Mouse (Mus musculus): Measurements from ENCODE around the gene Gm1113. TPM values are rescaled to one million over a fixed set of nuclear protein-coding genes. Genes with fewer than 3 reads are reported as not detected.

The Gm1113 gene
- polyA plus RNA-seq, 1 experiment, result not detected

GRCm38 (mm10) chr9:35488496-35488895 is 29.6 kb downstream of the Gm1113 start:
- WGBS, result 90% methylated on average over 4 of the region's 4 CpGs

GRCm38 (mm10) chr9:35486616-35487015 is 31.5 kb downstream of the Gm1113 start:
- 77% methylated on average over 13 of the region's 13 CpGs for WGBS
- DNase-seq (ENCODE audit: low read depth, low spot score), result no peak

More at GRCm38 (mm10) chr9:35488496-35488895, 29.6 kb downstream of the Gm1113 start:
- DNase-seq (ENCODE audit: low read depth, low spot score), result no peak

GRCm38 (mm10) chr9:35483949-35484348 is 34.1 kb downstream of the Gm1113 start:
- 85% methylated on average over 3 of the region's 3 CpGs for WGBS
- no peak for DNase-seq (ENCODE audit: low read depth, low spot score)

GRCm38 (mm10) chr9:35482014-35482898 is 35.8 kb downstream of the Gm1113 start:
- WGBS, result 64% methylated on average over 13 of the region's 13 CpGs
- no peak for DNase-seq (ENCODE audit: low read depth, low spot score)

- 89% methylated on average over 6 of the region's 6 CpGs for WGBS
These were observed 38.6 kb downstream of the Gm1113 start for GRCm38 (mm10) chr9:35479456-35479855.

GRCm38 (mm10) chr9:35475394-35475793 is 42.7 kb downstream of the Gm1113 start:
- DNase-seq (ENCODE audit: low read depth, low spot score), result no peak
- WGBS, result 77% methylated on average over 7 of the region's 7 CpGs

More at GRCm38 (mm10) chr9:35479456-35479855, 38.6 kb downstream of the Gm1113 start:
- no peak for DNase-seq (ENCODE audit: low read depth, low spot score)

GRCm38 (mm10) chr9:35474104-35474724 is 43.9 kb downstream of the Gm1113 start:
- no peak for DNase-seq (ENCODE audit: low read depth, low spot score)
- 56% methylated on average over 10 of the region's 10 CpGs for WGBS

GRCm38 (mm10) chr9:35468913-35469312 is 49.2 kb downstream of the Gm1113 start:
- DNase-seq (ENCODE audit: low read depth, low spot score), result no peak

- 26% methylated on average over 8 of the region's 8 CpGs for WGBS
These were observed 50.7 kb downstream of the Gm1113 start for GRCm38 (mm10) chr9:35467264-35467817.

GRCm38 (mm10) chr9:35459594-35459993 is 58.5 kb downstream of the Gm1113 start:
- DNase-seq (ENCODE audit: low read depth, low spot score), result no peak

More at GRCm38 (mm10) chr9:35467264-35467817, 50.7 kb downstream of the Gm1113 start:
- DNase-seq (ENCODE audit: low read depth, low spot score), result peak; percentile 44

More at GRCm38 (mm10) chr9:35459594-35459993, 58.5 kb downstream of the Gm1113 start:
- 79% methylated on average over 8 of the region's 8 CpGs for WGBS

Other genes starting within 250 kb of the Gm1113 start
- gene Cdon, start 97.1 kb downstream of the Gm1113 start, polyA plus RNA-seq (2012; rRNA removed), result 3.4 and 3.5 TPM in 2 replicates
- 0.03 and 0.04 TPM in 2 replicates for gene Ddx25, start 40.3 kb upstream of the Gm1113 start, polyA plus RNA-seq (2012; rRNA removed)
- gene Pus3, start 40.3 kb upstream of the Gm1113 start, polyA plus RNA-seq (2012; rRNA removed), result 1.8 and 2.1 TPM in 2 replicates
- gene Pate2, start 52.0 kb upstream of the Gm1113 start, polyA plus RNA-seq (2012; rRNA removed), result not detected in 2 replicates
- gene Hyls1, start 52.1 kb upstream of the Gm1113 start, polyA plus RNA-seq (2012; rRNA removed), result 1.8 and 1.9 TPM in 2 replicates
- not detected in 2 replicates for gene Pate4, start 93.7 kb upstream of the Gm1113 start, polyA plus RNA-seq (2012; rRNA removed)
- not detected in 2 replicates for gene Pate3, start 129.9 kb upstream of the Gm1113 start, polyA plus RNA-seq (2012; rRNA removed)
- not detected in 2 replicates for gene Pate1, start 169.1 kb upstream of the Gm1113 start, polyA plus RNA-seq (2012; rRNA removed)
- not detected in 2 replicates for gene Gm17677, start 222.8 kb upstream of the Gm1113 start, polyA plus RNA-seq (2012; rRNA removed)

Data from large intestine, adult 2 months (tissue).